Mouse (Mus musculus): ENCODE measurements around the gene Mtch1. TPM values are rescaled to one million over a fixed set of nuclear protein-coding genes. Genes with fewer than 3 reads are reported as not detected.

Gene Mtch1
- polyA plus RNA-seq (2015; fragmentation: Nextera tagmentation; extraction: Ambion mirVana) = 628 and 644 TPM in 2 replicates

GRCm38 (mm10) chr17:29347645-29348256 lies at the start of gene Mtch1:
Gene Mtch1, minus strand, starts transcription at chr17:29347934.

GRCm38 (mm10) chr17:29360761-29361221 lies 13.1 kb upstream of the Mtch1 start, which contains the start of gene Fgd2:
Gene Fgd2, plus strand, starts transcription at chr17:29360914.

GRCm38 (mm10) chr17:29317380-29317779 lies 30.4 kb downstream of the Mtch1 start, which contains the start of gene Pi16:
Gene Pi16, plus strand, starts transcription at chr17:29317680.

Other genes starting within 250 kb of the Mtch1 start
- 0.15 TPM in 1 of 2 replicates, not detected in the other for gene Rab44, start 233.8 kb downstream of the Mtch1 start, polyA plus RNA-seq (2015; fragmentation: Nextera tagmentation; extraction: Ambion mirVana)
- 102 and 109 TPM in 2 replicates for gene Cpne5, start 109.8 kb downstream of the Mtch1 start, polyA plus RNA-seq (2015; fragmentation: Nextera tagmentation; extraction: Ambion mirVana)
- gene Ppil1, start 83.7 kb downstream of the Mtch1 start, polyA plus RNA-seq (2015; fragmentation: Nextera tagmentation; extraction: Ambion mirVana) = 81.7 and 86.5 TPM in 2 replicates
- 126 and 127 TPM in 2 replicates for gene BC004004, start 79.1 kb downstream of the Mtch1 start, polyA plus RNA-seq (2015; fragmentation: Nextera tagmentation; extraction: Ambion mirVana)
- 4.7 TPM in 2 replicates for gene Pi16, start 30.3 kb downstream of the Mtch1 start, polyA plus RNA-seq (2015; fragmentation: Nextera tagmentation; extraction: Ambion mirVana)
- 6.8 and 7.8 TPM in 2 replicates for gene Fgd2, start 13.0 kb upstream of the Mtch1 start, polyA plus RNA-seq (2015; fragmentation: Nextera tagmentation; extraction: Ambion mirVana)
- 8.4 and 8.5 TPM in 2 replicates for gene Pim1, start 142.8 kb upstream of the Mtch1 start, polyA plus RNA-seq (2015; fragmentation: Nextera tagmentation; extraction: Ambion mirVana)
- gene Gm17657, start 201.7 kb upstream of the Mtch1 start, polyA plus RNA-seq (2015; fragmentation: Nextera tagmentation; extraction: Ambion mirVana) = not detected in 2 replicates
- 21.8 and 24.0 TPM in 2 replicates for gene Tbc1d22b, start 201.9 kb upstream of the Mtch1 start, polyA plus RNA-seq (2015; fragmentation: Nextera tagmentation; extraction: Ambion mirVana)
- 0.74 and 1.2 TPM in 2 replicates for gene Tmem217, start 204.5 kb upstream of the Mtch1 start, polyA plus RNA-seq (2015; fragmentation: Nextera tagmentation; extraction: Ambion mirVana)